Mouse (Mus musculus) kidney, embryonic 16.5 days (tissue): ENCODE data around the gene Akt2. TPM values are rescaled to one million over a fixed set of nuclear protein-coding genes. Genes with fewer than 3 reads are reported as not detected.

Experiments used
- ATAC-seq: fragments of 200-750 bp; cut with Nextera tagmentation; 2 replicates; pipeline ENCODE4 v1.8.0; 2017; ENCODE audit warnings: moderate TSS enrichment; ENCODE audit not compliant: low FRiP score, low TSS enrichment
- H3K27ac ChIP-seq: fragments of 300-500 bp; sonication (generic); 2 replicates; pipeline ENCODE4 v1.5.1; 2014; ENCODE audit warnings: low read length
- H3K27me3 ChIP-seq: fragments of 300-500 bp; sonication (generic); 2 replicates; pipeline ENCODE4 v1.6.1; 2014; ENCODE audit warnings: low read length, control low read depth, mixed read lengths; ENCODE audit not compliant: insufficient read depth
- H3K36me3 ChIP-seq: fragments of 300-500 bp; sonication (generic); 2 replicates; pipeline ENCODE4 v1.6.1; 2014; ENCODE audit warnings: low read length, control low read depth, mixed read lengths; ENCODE audit not compliant: insufficient read depth
- H3K4me1 ChIP-seq: fragments of 300-500 bp; sonication (generic); 2 replicates; pipeline ENCODE4 v1.6.1; 2014; ENCODE audit warnings: low read length, control low read depth, mixed read lengths; ENCODE audit not compliant: insufficient read depth
- H3K4me2 ChIP-seq: fragments of 300-500 bp; sonication (generic); replicated peaks from 2 replicates; pipeline ENCODE4 v1.6.1; 2014; ENCODE audit warnings: low read depth, low read length
- H3K4me3 ChIP-seq: fragments of 300-500 bp; sonication (generic); 2 replicates; pipeline ENCODE4 v1.5.1; 2014; ENCODE audit warnings: mild to moderate bottlenecking, low read length
- H3K9ac ChIP-seq: fragments of 300-500 bp; sonication (generic); replicated peaks from 2 replicates; pipeline ENCODE4 v1.6.1; 2014; ENCODE audit warnings: low read length
- H3K9me3 ChIP-seq: fragments of 300-500 bp; sonication (generic); 2 replicates; pipeline ENCODE4 v1.6.1; 2016; ENCODE audit warnings: low read length, control low read depth
- WGBS: fragments of 180-500 bp; shearing (Covaris S2); extraction: QIAGEN DNeasy Blood & Tissue Kit; methylation state at CpG from one replicate; pipeline ENCODE4 v1.1.7; 2014; 5-methylcytosine and 5-hydroxymethylcytosine counted together
- polyA plus RNA-seq: library from polyadenylated mRNA; unstranded; fragments of >200 nt; fragmentation: Nextera tagmentation; extraction: Ambion mirVana; gene quantifications from 2 replicates; pipeline ENCODE4 v1.2.1, GENCODE M21; 2015

Gene Akt2
- polyA plus RNA-seq, 1 experiment from 2014 or later: 110 TPM

GRCm38 (mm10) chr7:27560291-27560887 lies 31.0 kb upstream of the Akt2 start:
- Histone ChIP-seq H3K27ac (no peak overlapping the region), H3K27me3 (no peaks in the 10 kb centered on the region), H3K4me1 (peaks cover 3% of the 10 kb centered on the region; the same call in 1 of the 2 replicates), H3K36me3 (peaks cover 49% of the 10 kb centered on the region), H3K4me3 (no peak overlapping the region), H3K9ac (peak overlapping the region; percentile 49; the same call in 1 of the 2 replicates), H3K4me2 (no peak overlapping the region), H3K9me3 (no peaks in the 10 kb centered on the region)
- WGBS: 53% methylated on average over 8 of the region's 8 CpGs
- 0 out of 2 replicates have a peak, but pooled peaks have one; percentile 9 for ATAC-seq

- H3K4me2 ChIP-seq: no peak overlapping the region
- H3K4me3 ChIP-seq: no peak overlapping the region
- H3K9ac ChIP-seq: no peak overlapping the region
- WGBS: 76% methylated on average over 1 of the region's 1 CpGs
- no peaks in the 10 kb centered on the region for H3K27me3 ChIP-seq
- H3K36me3 ChIP-seq: peaks cover 53% of the 10 kb centered on the region
- no peak overlapping the region for H3K27ac ChIP-seq
- H3K9me3 ChIP-seq: no peaks in the 10 kb centered on the region
- ATAC-seq: no peak
- H3K4me1 ChIP-seq: peaks cover 3% of the 10 kb centered on the region; the same call in 1 of the 2 replicates
Measured at GRCm38 (mm10) chr7:27560978-27561377, 30.4 kb upstream of the Akt2 start.

- no peak overlapping the region for H3K4me2 ChIP-seq
- 85% methylated on average over 5 of the region's 5 CpGs for WGBS
- H3K9ac ChIP-seq: no peak overlapping the region
- no peak overlapping the region for H3K27ac ChIP-seq
- no peaks in the 10 kb centered on the region for H3K4me1 ChIP-seq
- H3K36me3 ChIP-seq: peaks cover 59% of the 10 kb centered on the region
- ATAC-seq: no peak
- H3K9me3 ChIP-seq: no peaks in the 10 kb centered on the region
- H3K27me3 ChIP-seq: no peaks in the 10 kb centered on the region
- H3K4me3 ChIP-seq: no peak overlapping the region
Measured at GRCm38 (mm10) chr7:27569580-27570224, 21.6 kb upstream of the Akt2 start.

- Histone ChIP-seq H3K27ac (no peak overlapping the region), H3K36me3 (peaks cover 58% of the 10 kb centered on the region), H3K9me3 (no peaks in the 10 kb centered on the region), H3K4me2 (no peak overlapping the region), H3K4me3 (no peak overlapping the region), H3K27me3 (no peaks in the 10 kb centered on the region), H3K4me1 (no peaks in the 10 kb centered on the region), H3K9ac (no peak overlapping the region)
- WGBS: 92% methylated on average over 4 of the region's 4 CpGs
- ATAC-seq: no peak
Measured at GRCm38 (mm10) chr7:27572133-27572532, 19.2 kb upstream of the Akt2 start.

GRCm38 (mm10) chr7:27574124-27574880 lies 17.1 kb upstream of the Akt2 start:
- Histone ChIP-seq H3K9ac (no peak overlapping the region), H3K9me3 (no peaks in the 10 kb centered on the region), H3K4me2 (no peak overlapping the region), H3K27ac (no peak overlapping the region), H3K27me3 (no peaks in the 10 kb centered on the region), H3K36me3 (peaks cover 46% of the 10 kb centered on the region), H3K4me3 (no peak overlapping the region), H3K4me1 (no peaks in the 10 kb centered on the region)
- ATAC-seq: no peak
- 89% methylated on average over 14 of the region's 14 CpGs for WGBS

- H3K4me3 ChIP-seq: no peak overlapping the region
- no peaks in the 10 kb centered on the region for H3K9me3 ChIP-seq
- H3K4me1 ChIP-seq: no peaks in the 10 kb centered on the region
- no peaks in the 10 kb centered on the region for H3K27me3 ChIP-seq
- 0 out of 2 replicates have a peak, but pooled peaks have one; percentile 19 for ATAC-seq
- 69% methylated on average over 6 of the region's 6 CpGs for WGBS
- no peak overlapping the region for H3K9ac ChIP-seq
- no peak overlapping the region for H3K27ac ChIP-seq
- no peak overlapping the region for H3K4me2 ChIP-seq
- H3K36me3 ChIP-seq: peaks cover 58% of the 10 kb centered on the region
Measured at GRCm38 (mm10) chr7:27576914-27577313, 14.4 kb upstream of the Akt2 start.

- Histone ChIP-seq H3K27ac (no peak overlapping the region), H3K4me1 (no peaks in the 10 kb centered on the region), H3K27me3 (no peaks in the 10 kb centered on the region), H3K9me3 (no peaks in the 10 kb centered on the region), H3K4me3 (no peak overlapping the region), H3K9ac (no peak overlapping the region), H3K36me3 (peaks cover 56% of the 10 kb centered on the region), H3K4me2 (no peak overlapping the region)
- no peak for ATAC-seq
- 95% methylated on average over 6 of the region's 6 CpGs for WGBS
Measured at GRCm38 (mm10) chr7:27577589-27577988, 13.8 kb upstream of the Akt2 start.

GRCm38 (mm10) chr7:27578465-27578864 lies 12.9 kb upstream of the Akt2 start:
- Histone ChIP-seq H3K27me3 (no peaks in the 10 kb centered on the region), H3K36me3 (peaks cover 55% of the 10 kb centered on the region), H3K9me3 (no peaks in the 10 kb centered on the region), H3K4me2 (no peak overlapping the region), H3K4me1 (no peaks in the 10 kb centered on the region), H3K27ac (no peak overlapping the region), H3K9ac (no peak overlapping the region), H3K4me3 (no peak overlapping the region)
- 78% methylated on average over 7 of the region's 7 CpGs for WGBS
- ATAC-seq: no peak

- Histone ChIP-seq H3K4me1 (no peaks in the 10 kb centered on the region), H3K4me2 (no peak overlapping the region), H3K27ac (no peak overlapping the region), H3K4me3 (no peak overlapping the region), H3K36me3 (peaks cover 48% of the 10 kb centered on the region), H3K9ac (no peak overlapping the region), H3K9me3 (no peaks in the 10 kb centered on the region), H3K27me3 (no peaks in the 10 kb centered on the region)
- ATAC-seq: no peak
- WGBS: 93% methylated on average over 14 of the region's 14 CpGs
Measured at GRCm38 (mm10) chr7:27580380-27581174, 10.8 kb upstream of the Akt2 start.
